Mouse (Mus musculus) forebrain, embryonic 12.5 days (tissue): ENCODE measurements around the gene Letm1. TPM values are rescaled to one million over a fixed set of nuclear protein-coding genes. Genes with fewer than 3 reads are reported as not detected.

Experiments
- ATAC-seq: fragments of 200-750 bp; cut with Nextera tagmentation; 2 replicates; pipeline ENCODE4 v1.8.0; 2017; ENCODE audit warnings: moderate TSS enrichment; ENCODE audit not compliant: low FRiP score
- H3K27ac ChIP-seq: fragments of 300-500 bp; sonication (generic); 2 replicates; pipeline ENCODE4 v1.5.1; 2016; ENCODE audit warnings: mild to moderate bottlenecking
- H3K27me3 ChIP-seq: fragments of 300-500 bp; sonication (generic); 2 replicates; pipeline ENCODE4 v1.6.1; 2016; ENCODE audit warnings: mild to moderate bottlenecking
- H3K36me3 ChIP-seq: fragments of 300-500 bp; sonication (generic); replicated peaks from 2 replicates; pipeline ENCODE4 v1.6.1; 2016; ENCODE audit warnings: mild to moderate bottlenecking
- H3K4me1 ChIP-seq: fragments of 300-500 bp; sonication (generic); 2 replicates; pipeline ENCODE4 v1.6.1; 2016
- H3K4me2 ChIP-seq: fragments of 300-500 bp; sonication (generic); 2 replicates; pipeline ENCODE4 v1.6.1; 2016; ENCODE audit warnings: mild to moderate bottlenecking, moderate library complexity
- H3K4me3 ChIP-seq: fragments of 300-500 bp; sonication (generic); replicated peaks from 2 replicates; pipeline ENCODE4 v1.5.1; 2016; ENCODE audit warnings: mild to moderate bottlenecking
- H3K9ac ChIP-seq: fragments of 300-500 bp; sonication (generic); 2 replicates; pipeline ENCODE4 v1.6.1; 2016; ENCODE audit warnings: mild to moderate bottlenecking
- H3K9me3 ChIP-seq: fragments of 300-500 bp; sonication (generic); 2 replicates; pipeline ENCODE4 v1.6.1; 2016
- WGBS: fragments of 180-500 bp; shearing (Covaris S2); methylation state at CpG from one replicate; pipeline ENCODE4 v1.1.7; 2016; 5-methylcytosine and 5-hydroxymethylcytosine counted together
- polyA plus RNA-seq: library from polyadenylated mRNA; unstranded; fragments of >200 nt; fragmentation: Nextera tagmentation; extraction: Ambion mirVana; gene quantifications from 2 replicates; pipeline ENCODE4 v1.2.1, GENCODE M21; 2016

Gene Letm1
- 52.5 and 58.5 TPM in 2 replicates for polyA plus RNA-seq

GRCm38 (mm10) chr5:33782345-33782998 is at the start of gene Letm1:
Gene Letm1, minus strand, starts transcription at chr5:33782817.
- WGBS, result under 1% methylated on average over 63 of the region's 65 CpGs
- ATAC-seq, result peak; percentile 99
- Histone ChIP-seq H3K36me3 (peaks cover 5% of the 10 kb centered on the region; the same call in 1 of the 2 replicates), H3K4me2 (peak within 1 kb of the TSS; percentile 91), H3K9me3 (no peaks in the 10 kb centered on the region), H3K9ac (peak within 1 kb of the TSS; percentile 78), H3K4me1 (peaks cover 23% of the 10 kb centered on the region), H3K4me3 (peak within 1 kb of the TSS; percentile 86), H3K27me3 (no peaks in the 10 kb centered on the region), H3K27ac (peak within 1 kb of the TSS; percentile 91)

GRCm38 (mm10) chr5:33830832-33831231 is 48.2 kb upstream of the Letm1 start:
- Histone ChIP-seq H3K9ac (no peak overlapping the region), H3K4me3 (no peak overlapping the region), H3K4me2 (no peak overlapping the region), H3K4me1 (peaks cover 11% of the 10 kb centered on the region), H3K27me3 (no peaks in the 10 kb centered on the region), H3K36me3 (peaks cover 12% of the 10 kb centered on the region; the same call in 1 of the 2 replicates), H3K27ac (no peak overlapping the region), H3K9me3 (no peaks in the 10 kb centered on the region)
- WGBS, result 78% methylated on average over 1 of the region's 1 CpGs
- no peak for ATAC-seq

- no peak overlapping the region for H3K4me3 ChIP-seq
- H3K36me3 ChIP-seq, result peaks cover 16% of the 10 kb centered on the region; the same call in 1 of the 2 replicates
- WGBS, result 95% methylated on average over 3 of the region's 3 CpGs
- no peak overlapping the region for H3K4me2 ChIP-seq
- no peaks in the 10 kb centered on the region for H3K9me3 ChIP-seq
- no peak overlapping the region for H3K27ac ChIP-seq
- peaks cover 19% of the 10 kb centered on the region for H3K4me1 ChIP-seq
- ATAC-seq, result no peak
- no peak overlapping the region for H3K9ac ChIP-seq
- H3K27me3 ChIP-seq, result no peaks in the 10 kb centered on the region
These were observed 47.3 kb upstream of the Letm1 start for GRCm38 (mm10) chr5:33829958-33830357.

- H3K4me2 ChIP-seq, result no peak overlapping the region
- H3K36me3 ChIP-seq, result peaks cover 16% of the 10 kb centered on the region
- no peak overlapping the region for H3K9ac ChIP-seq
- no peaks in the 10 kb centered on the region for H3K9me3 ChIP-seq
- no peaks in the 10 kb centered on the region for H3K27me3 ChIP-seq
- no peak overlapping the region for H3K27ac ChIP-seq
- ATAC-seq, result no peak
- H3K4me3 ChIP-seq, result no peak overlapping the region
- whole genome bisulfite sequencing, result 87% methylated on average over 8 of the region's 8 CpGs
- H3K4me1 ChIP-seq, result peaks cover 32% of the 10 kb centered on the region
These were observed 45.5 kb upstream of the Letm1 start for GRCm38 (mm10) chr5:33828107-33828506.

GRCm38 (mm10) chr5:33826001-33826400 is 43.4 kb upstream of the Letm1 start:
- ATAC-seq, result no peak
- Histone ChIP-seq H3K36me3 (peaks cover 12% of the 10 kb centered on the region), H3K27ac (no peak overlapping the region), H3K4me3 (no peak overlapping the region), H3K27me3 (no peaks in the 10 kb centered on the region), H3K4me2 (0 out of 2 replicates have a peak overlapping the region, but pooled peaks have one; percentile 11), H3K9ac (no peak overlapping the region), H3K9me3 (no peaks in the 10 kb centered on the region), H3K4me1 (peaks cover 44% of the 10 kb centered on the region)

GRCm38 (mm10) chr5:33822456-33822855 is 39.8 kb upstream of the Letm1 start:
- Histone ChIP-seq H3K4me1 (peaks cover 64% of the 10 kb centered on the region), H3K4me2 (peak overlapping the region; percentile 84)
- 17% methylated on average over 3 of the region's 3 CpGs for WGBS

GRCm38 (mm10) chr5:33821901-33822427 is 39.3 kb upstream of the Letm1 start:
- WGBS, result 51% methylated on average over 2 of the region's 2 CpGs
- no peak for ATAC-seq
- H3K27ac ChIP-seq, result no peak overlapping the region

More at GRCm38 (mm10) chr5:33822456-33822855, 39.8 kb upstream of the Letm1 start:
- H3K27ac ChIP-seq, result no peak overlapping the region
- no peaks in the 10 kb centered on the region for H3K9me3 ChIP-seq
- peak overlapping the region; percentile 99 for H3K4me3 ChIP-seq
- no peaks in the 10 kb centered on the region for H3K27me3 ChIP-seq
- peak overlapping the region; percentile 100 for H3K9ac ChIP-seq
- peaks cover 3% of the 10 kb centered on the region; the same call in 1 of the 2 replicates for H3K36me3 ChIP-seq
- no peak for ATAC-seq

GRCm38 (mm10) chr5:33820733-33821621 is 38.4 kb upstream of the Letm1 start:
- no peaks in the 10 kb centered on the region for H3K27me3 ChIP-seq
- WGBS, result under 1% methylated on average over 75 of the region's 121 CpGs
- ATAC-seq, result peak; percentile 51
- peak overlapping the region; percentile 100 for H3K9ac ChIP-seq
- no peaks in the 10 kb centered on the region for H3K9me3 ChIP-seq
- H3K27ac ChIP-seq, result peak overlapping the region; percentile 100
- peaks cover 57% of the 10 kb centered on the region for H3K4me1 ChIP-seq
- peak overlapping the region; percentile 99 for H3K4me3 ChIP-seq
- H3K36me3 ChIP-seq, result peaks cover 3% of the 10 kb centered on the region; the same call in 1 of the 2 replicates
- peak overlapping the region; percentile 84 for H3K4me2 ChIP-seq

More at GRCm38 (mm10) chr5:33821901-33822427, 39.3 kb upstream of the Letm1 start:
- peak overlapping the region; percentile 100 for H3K9ac ChIP-seq
- peaks cover 64% of the 10 kb centered on the region for H3K4me1 ChIP-seq
- no peaks in the 10 kb centered on the region for H3K27me3 ChIP-seq
- peaks cover 3% of the 10 kb centered on the region; the same call in 1 of the 2 replicates for H3K36me3 ChIP-seq
- no peaks in the 10 kb centered on the region for H3K9me3 ChIP-seq
- H3K4me3 ChIP-seq, result peak overlapping the region; percentile 99
- peak overlapping the region; percentile 84 for H3K4me2 ChIP-seq

GRCm38 (mm10) chr5:33819876-33820732 is 37.5 kb upstream of the Letm1 start, which contains the start of gene Nsd2:
Gene Nsd2, plus strand, starts transcription at chr5:33820725.
- Histone ChIP-seq H3K4me1 (peaks cover 48% of the 10 kb centered on the region), H3K9ac (peak within 1 kb of the TSS; percentile 100), H3K4me3 (peak within 1 kb of the TSS; percentile 99), H3K27ac (peak within 1 kb of the TSS; percentile 100), H3K36me3 (peaks cover under 1% of the 10 kb centered on the region; the same call in 1 of the 2 replicates), H3K4me2 (peak within 1 kb of the TSS; percentile 84), H3K27me3 (no peaks in the 10 kb centered on the region), H3K9me3 (no peaks in the 10 kb centered on the region)
- WGBS, result 0% methylated on average over 101 of the region's 136 CpGs
- ATAC-seq, result peak; percentile 85

GRCm38 (mm10) chr5:33819141-33819875 is 36.7 kb upstream of the Letm1 start:
- peak overlapping the region; percentile 100 for H3K9ac ChIP-seq
- WGBS, result 7% methylated on average over 9 of the region's 9 CpGs

GRCm38 (mm10) chr5:33818104-33818503 is 35.5 kb upstream of the Letm1 start:
- Histone ChIP-seq H3K27ac (no peak overlapping the region), H3K4me3 (no peak overlapping the region)
- 9% methylated on average over 5 of the region's 5 CpGs for WGBS

More at GRCm38 (mm10) chr5:33819141-33819875, 36.7 kb upstream of the Letm1 start:
- H3K9me3 ChIP-seq, result no peaks in the 10 kb centered on the region
- H3K4me3 ChIP-seq, result peak overlapping the region; percentile 99
- no peaks in the 10 kb centered on the region; the same call in 1 of the 2 replicates for H3K36me3 ChIP-seq
- H3K27ac ChIP-seq, result peak overlapping the region; percentile 100
- H3K4me2 ChIP-seq, result peak overlapping the region; percentile 68
- ATAC-seq, result peak; percentile 42
- peaks cover 41% of the 10 kb centered on the region for H3K4me1 ChIP-seq
- no peaks in the 10 kb centered on the region for H3K27me3 ChIP-seq

More at GRCm38 (mm10) chr5:33818104-33818503, 35.5 kb upstream of the Letm1 start:
- H3K4me2 ChIP-seq, result no peak overlapping the region
- no peaks in the 10 kb centered on the region for H3K27me3 ChIP-seq
- H3K9ac ChIP-seq, result no peak overlapping the region
- H3K4me1 ChIP-seq, result peaks cover 31% of the 10 kb centered on the region
- no peaks in the 10 kb centered on the region for H3K36me3 ChIP-seq
- no peaks in the 10 kb centered on the region for H3K9me3 ChIP-seq
- no peak for ATAC-seq
